ENCODE assay signal across 29 mouse cellular contexts in genomic region chr17:13937787-13938186, GRCm38 (mm10). TPM values are rescaled to one million over a fixed set of nuclear protein-coding genes. Genes with fewer than 3 reads are reported as not detected.
DNase-seq lines count a peak whose midpoint lies in the region; ATAC-seq and TF ChIP-seq lines count a peak whose summit lies in the region.
"Had no signal": no experiment of that assay in that cellular context is flagged by ENCODE, and none has a peak within 500 bp of the region (broad histone marks: within the 10 kb centered on the region; RNA-seq: fewer than 3 reads in every experiment).

No protein-coding gene starts in this region.

- 79% methylated on average over 4 of the region's 4 CpGs for WGBS in heart, embryonic 13.5 days
- WGBS in lung, embryonic 16.5 days, result 85% methylated on average over 4 of the region's 4 CpGs

- peak overlapping the region; percentile 79 for H3K27ac ChIP-seq in gastrocnemius, adult 2 months
- H3K27ac ChIP-seq in heart, embryonic 13.5 days (replicated peaks), result peak overlapping the region; percentile 82
- no peak overlapping the region for H3K27ac ChIP-seq in lung, embryonic 16.5 days (ENCODE audit: low read length)
- H3K27ac ChIP-seq: forebrain, embryonic 10.5 days; forebrain, embryonic 13.5 days; hindbrain, embryonic 12.5 days; hindbrain, embryonic 15.5 days had no signal

- intact Hi-C loops in gastrocnemius, adult 2 months (cut with DNase I), result loop anchor here (5.0 kb wide), 1 partner anchor 85 kb away; no protein-coding TSS in a partner anchor
- intact Hi-C loops in gastrocnemius, postnatal 36 days (cut with DNase I), result no loop called here

- H3K9me3 ChIP-seq in heart, embryonic 13.5 days, result no peaks in the 10 kb centered on the region
- H3K9me3 ChIP-seq in lung, embryonic 16.5 days (ENCODE audit: control insufficient read depth, low read length), result no peaks in the 10 kb centered on the region
- H3K9me3 ChIP-seq: forebrain, embryonic 10.5 days; forebrain, embryonic 13.5 days; heart, embryonic 15.5 days; hindbrain, embryonic 12.5 days; hindbrain, embryonic 15.5 days had no signal

- no peak overlapping the region for H3K9ac ChIP-seq in heart, embryonic 13.5 days
- no peak overlapping the region for H3K9ac ChIP-seq in lung, embryonic 16.5 days (ENCODE audit: low read length)
- H3K9ac ChIP-seq: forebrain, embryonic 13.5 days; heart, embryonic 15.5 days; hindbrain, embryonic 12.5 days; hindbrain, embryonic 15.5 days had no signal

- H3K36me3 ChIP-seq in heart, embryonic 13.5 days, result no peaks in the 10 kb centered on the region
- H3K36me3 ChIP-seq in lung, embryonic 16.5 days (ENCODE audit: control insufficient read depth, insufficient read depth, low read length), result no peaks in the 10 kb centered on the region
- H3K36me3 ChIP-seq: forebrain, embryonic 10.5 days; heart, embryonic 15.5 days; hindbrain, embryonic 12.5 days; hindbrain, embryonic 15.5 days had no signal

- peaks cover 23% of the 10 kb centered on the region for H3K4me1 ChIP-seq in heart, embryonic 13.5 days
- H3K4me1 ChIP-seq in lung, embryonic 16.5 days (replicated peaks; ENCODE audit: control insufficient read depth, insufficient read depth, low read length), result peaks cover 6% of the 10 kb centered on the region; the same call in 1 of the 2 replicates
- H3K4me1 ChIP-seq: forebrain, embryonic 10.5 days; forebrain, embryonic 13.5 days; hindbrain, embryonic 12.5 days; hindbrain, embryonic 15.5 days had no signal

- ATAC-seq in heart, embryonic 13.5 days (ENCODE audit: extremely low read depth, insufficient number of reproducible peaks, low FRiP score, low TSS enrichment), result no peak
- ATAC-seq in lung, embryonic 16.5 days (ENCODE audit: low read depth), result peak; percentile 62
- ATAC-seq: activated CD4-positive, CD25-positive, alpha-beta regulatory T cell, adult 4 months; forebrain, embryonic 13.5 days; forebrain, embryonic 16.5 days had no signal

- no peak for DNase-seq in gastrocnemius, adult 2 months
- no peak for DNase-seq in gastrocnemius, postnatal 36 days
- DNase-seq in heart, postnatal 4 days, result no peak
- DNase-seq in lung, postnatal 10 days, result no peak
- DNase-seq: adrenal gland, adult 8-10 months; adrenal gland, postnatal 25 days; cerebellum, adult 18-20 months; cerebellum, adult 9-10 months; cerebellum, postnatal 14 days; gastrocnemius, postnatal 14 days had no signal

- no peak for TF ChIP-seq CTCF in gastrocnemius, adult 2 months (IDR thresholded peaks at IDR 0.05)

- H3K4me3 ChIP-seq in gastrocnemius, adult 2 months, result no peak overlapping the region
- no peak overlapping the region for H3K4me3 ChIP-seq in heart, embryonic 13.5 days
- H3K4me3 ChIP-seq in lung, embryonic 16.5 days (ENCODE audit: low read length), result no peak overlapping the region
- H3K4me3 ChIP-seq: forebrain, embryonic 10.5 days; forebrain, embryonic 13.5 days; heart, embryonic 15.5 days; hindbrain, embryonic 12.5 days; hindbrain, embryonic 15.5 days had no signal

- no peak overlapping the region for H3K4me2 ChIP-seq in heart, embryonic 13.5 days
- no peak overlapping the region for H3K4me2 ChIP-seq in lung, embryonic 16.5 days (ENCODE audit: low read depth, low read length)
- H3K4me2 ChIP-seq: forebrain, embryonic 13.5 days; heart, embryonic 11.5 days; heart, embryonic 15.5 days; hindbrain, embryonic 12.5 days; hindbrain, embryonic 15.5 days had no signal

- no peaks in the 10 kb centered on the region for H3K27me3 ChIP-seq in heart, embryonic 13.5 days (replicated peaks)
- H3K27me3 ChIP-seq in lung, embryonic 16.5 days (ENCODE audit: control insufficient read depth, insufficient read depth, low read depth, low read length), result no peaks in the 10 kb centered on the region
- H3K27me3 ChIP-seq: forebrain, embryonic 13.5 days; heart, embryonic 15.5 days; hindbrain, embryonic 12.5 days; hindbrain, embryonic 15.5 days had no signal

RNA-seq across cellular contexts. Expression of gene Gm7168, which starts 10.4 kb away (rescaled TPM):
- not detected for total RNA-seq in gastrocnemius, adult 2 months (2021)
- not detected for total RNA-seq in gastrocnemius, postnatal 36 days (2021)
- not detected in 2 replicates for polyA plus RNA-seq in heart, embryonic 13.5 days (2015; fragmentation: Nextera tagmentation; extraction: Ambion mirVana)
- under 1 TPM; 0.16 to 0.19 TPM for total RNA-seq in heart, postnatal 4 days (2021)
- not detected in 2 replicates for polyA plus RNA-seq in lung, embryonic 16.5 days (2015; fragmentation: Nextera tagmentation; extraction: Ambion mirVana)
- total RNA-seq: adrenal gland, adult 8-10 months; adrenal gland, postnatal 25 days; gastrocnemius, adult 18-20 months; gastrocnemius, postnatal 14 days; heart, adult 8-10 months; hematopoietic stem cell, adult 5-6 weeks had no signal
- polyA plus RNA-seq: activated CD4-positive, CD25-positive, alpha-beta regulatory T cell, adult 4 months; brain, embryonic 14.5 days; embryonic facial prominence, embryonic 11.5 days; embryonic facial prominence, embryonic 14.5 days; forebrain, embryonic 10.5 days; forebrain, embryonic 13.5 days; forebrain, embryonic 16.5 days; gonadal fat pad, adult 2 months; heart, embryonic 11.5 days; heart, embryonic 15.5 days; hindbrain, embryonic 12.5 days; hindbrain, embryonic 15.5 days; intestine, embryonic 14.5 days; intestine, postnatal 0 days had no signal
